Mouse (Mus musculus): ENCODE measurements around the gene Srgap3.

DNA sequence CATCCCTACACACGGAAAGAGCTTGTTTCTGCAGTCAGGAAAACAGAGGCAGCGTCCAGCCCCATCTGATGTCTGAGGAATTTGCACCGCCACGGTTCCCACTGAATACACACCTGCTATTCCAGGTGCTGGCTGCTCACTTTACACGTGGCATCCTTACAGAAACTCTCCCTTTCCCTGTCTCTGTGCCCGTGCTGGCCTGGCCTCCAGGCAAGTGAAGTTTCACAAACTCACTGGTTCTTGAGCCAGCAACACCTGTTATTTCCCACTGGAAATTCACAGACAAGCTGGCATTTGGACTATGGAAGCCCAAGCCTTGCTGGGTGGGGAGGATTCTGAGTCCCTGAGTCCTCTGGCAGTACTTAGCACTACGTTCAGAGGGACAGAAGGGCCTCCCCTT, 84.6 kb downstream of the Srgap3 start:
- TF ChIP-seq CTCF (IDR thresholded peaks at IDR 0.05; ENCODE audit: borderline replicate concordance, insufficient read depth, low read length) (no peak), POLR2A (IDR thresholded peaks at IDR 0.05; ENCODE audit: low read depth, low read length) (no peak)

All from embryonic fibroblast, embryonic 13.5 days (primary cell).